Mouse (Mus musculus): ENCODE data around the gene Btbd7.

DNA sequence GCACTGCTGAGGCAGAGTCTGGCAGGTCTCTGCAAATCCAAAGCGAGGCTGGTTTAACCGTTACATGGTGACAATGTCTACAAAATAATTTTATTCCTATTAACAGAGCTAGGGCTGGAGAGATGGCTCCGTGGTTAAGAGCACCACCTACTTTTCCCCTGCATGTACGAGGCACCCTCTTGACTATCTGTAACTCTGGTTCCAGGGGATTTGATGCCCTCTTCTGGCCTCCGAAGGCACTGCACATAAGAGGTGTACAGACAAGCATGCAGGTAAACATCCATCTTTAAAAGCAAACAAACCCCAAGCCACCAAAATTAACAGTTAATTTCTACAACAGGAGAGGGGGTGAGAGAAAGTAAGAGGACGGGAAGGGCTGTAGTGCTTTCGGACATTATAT lies 122.0 kb downstream of the Btbd7 start:
- TF ChIP-seq GATA1 (IDR thresholded peaks at IDR 0.05; ENCODE audit: low read length) (no peak), TAL1 (IDR thresholded peaks at IDR 0.05; ENCODE audit: low read length) (no peak)

Data from erythroblast, embryonic 14.5 days (primary cell).